Mouse (Mus musculus): ENCODE data around the gene Bcl7a. TPM values are rescaled to one million over a fixed set of nuclear protein-coding genes. Genes with fewer than 3 reads are reported as not detected.

The Bcl7a gene
- polyA plus RNA-seq, 1 experiment from 2014 or later = 27.4 TPM

DNA sequence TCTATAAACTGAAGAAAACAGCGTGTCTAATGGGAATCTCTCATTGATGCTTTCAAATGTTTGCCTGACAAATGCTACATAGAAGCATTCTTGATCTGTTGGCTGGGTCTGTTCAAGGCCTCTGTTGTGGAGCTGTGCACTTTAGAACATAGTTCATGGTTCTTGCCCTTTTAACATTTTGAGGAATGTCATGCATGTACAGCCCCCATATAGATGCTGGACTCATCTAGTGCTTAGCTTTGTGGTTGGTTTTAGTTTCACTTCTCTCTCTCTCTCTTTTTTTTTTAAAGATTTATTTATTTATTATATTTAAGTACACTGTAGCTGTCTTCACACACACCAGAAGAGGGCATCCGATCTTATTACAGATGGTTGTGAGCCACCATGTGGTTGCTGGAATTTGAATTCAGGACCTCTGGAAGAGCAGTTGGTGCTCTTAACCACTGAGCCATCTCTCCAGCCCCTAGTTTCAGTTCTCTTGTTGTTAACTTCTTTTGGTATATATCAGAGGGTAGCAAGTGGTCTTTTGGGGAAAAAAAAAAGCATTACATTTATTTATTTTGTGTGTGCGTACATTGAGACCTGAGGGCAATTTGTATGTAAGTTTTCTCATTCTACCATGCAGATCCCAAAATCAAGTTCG is 55.3 kb downstream of the Bcl7a start:
- DNase-seq (ENCODE audit: low spot score) (no peak), ATAC-seq (replicated peaks; ENCODE audit: low FRiP score, low read depth) (no peak)
- H3K4me2 ChIP-seq (ENCODE audit: low read length) = no peak overlapping the region
- WGBS = 86% methylated on average over 4 of the region's 4 CpGs
- no peaks in the 10 kb centered on the region for H3K27me3 ChIP-seq (ENCODE audit: insufficient read depth, low read length)
- H3K4me1 ChIP-seq (replicated peaks; ENCODE audit: insufficient read depth, low read length) = peaks cover 16% of the 10 kb centered on the region; the same call in 1 of the 2 replicates
- no peak overlapping the region for H3K27ac ChIP-seq
- no peak overlapping the region for H3K9ac ChIP-seq (ENCODE audit: low read depth, low read length)
- H3K36me3 ChIP-seq (ENCODE audit: insufficient read depth, low read length) = no peaks in the 10 kb centered on the region
- no peak for TF ChIP-seq CTCF (IDR thresholded peaks at IDR 0.05; ENCODE audit: low read depth)
- no peak overlapping the region for H3K4me3 ChIP-seq (replicated peaks; ENCODE audit: low read depth, low read length)
- no peaks in the 10 kb centered on the region for H3K9me3 ChIP-seq (replicated peaks; ENCODE audit: low read length)

DNA sequence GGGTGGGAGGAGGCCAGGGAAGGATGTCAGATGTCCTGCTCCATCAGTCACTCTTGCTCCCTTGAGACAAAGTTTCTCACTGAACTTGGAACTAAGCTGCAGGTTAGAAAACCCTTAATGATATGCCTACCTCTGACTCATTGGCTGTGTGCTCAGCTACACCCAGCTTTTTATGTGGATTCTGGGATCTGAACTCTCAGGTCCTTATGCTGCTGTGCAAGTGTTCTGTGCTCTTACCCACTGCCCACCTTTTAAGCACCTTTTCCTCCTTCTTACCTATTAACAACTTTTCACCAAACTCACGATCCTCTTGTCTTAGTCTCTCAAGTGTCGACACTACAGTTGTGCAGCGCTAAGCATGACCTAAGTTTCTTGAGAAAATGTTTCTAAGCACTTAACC is 60.8 kb downstream of the Bcl7a start:
- Histone ChIP-seq H3K9ac (ENCODE audit: low read depth, low read length) (no peak overlapping the region), H3K27ac (no peak overlapping the region), H3K9me3 (replicated peaks; ENCODE audit: low read length) (no peaks in the 10 kb centered on the region), H3K4me1 (replicated peaks; ENCODE audit: insufficient read depth, low read length) (no peaks in the 10 kb centered on the region), H3K36me3 (ENCODE audit: insufficient read depth, low read length) (no peaks in the 10 kb centered on the region), H3K27me3 (ENCODE audit: insufficient read depth, low read length) (no peaks in the 10 kb centered on the region), H3K4me3 (replicated peaks; ENCODE audit: low read depth, low read length) (no peak overlapping the region), H3K4me2 (ENCODE audit: low read length) (no peak overlapping the region)
- WGBS = 79% methylated on average over 3 of the region's 3 CpGs
- no peak for TF ChIP-seq CTCF (IDR thresholded peaks at IDR 0.05; ENCODE audit: low read depth)
- ATAC-seq (replicated peaks; ENCODE audit: low FRiP score, low read depth) (no peak), DNase-seq (ENCODE audit: low spot score) (no peak)

DNA sequence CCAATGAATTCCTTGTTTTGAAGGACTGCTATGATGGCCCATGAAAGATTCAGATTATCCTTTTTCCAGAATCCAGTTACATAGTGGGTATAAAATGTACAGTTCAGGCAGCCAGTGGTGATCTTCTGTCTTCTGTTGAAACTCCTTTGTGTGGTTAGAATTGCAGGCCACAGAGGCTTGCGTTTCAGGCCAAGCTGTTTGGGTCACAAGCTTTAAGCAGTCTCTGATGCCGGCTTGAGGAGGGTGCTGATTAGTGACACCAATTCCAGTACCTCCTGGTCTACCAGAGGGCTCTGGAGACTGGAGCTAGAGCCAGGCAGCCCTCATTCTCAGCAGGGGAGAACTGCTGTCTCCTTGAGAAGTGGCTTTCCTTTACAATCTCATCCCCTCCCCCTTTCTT is 63.3 kb downstream of the Bcl7a start:
- Histone ChIP-seq H3K4me1 (replicated peaks; ENCODE audit: insufficient read depth, low read length) (no peaks in the 10 kb centered on the region), H3K27me3 (ENCODE audit: insufficient read depth, low read length) (no peaks in the 10 kb centered on the region), H3K27ac (no peak overlapping the region), H3K9me3 (replicated peaks; ENCODE audit: low read length) (no peaks in the 10 kb centered on the region), H3K9ac (ENCODE audit: low read depth, low read length) (no peak overlapping the region), H3K4me2 (ENCODE audit: low read length) (no peak overlapping the region), H3K4me3 (replicated peaks; ENCODE audit: low read depth, low read length) (no peak overlapping the region), H3K36me3 (ENCODE audit: insufficient read depth, low read length) (no peaks in the 10 kb centered on the region)
- no peak for ATAC-seq (replicated peaks; ENCODE audit: low FRiP score, low read depth)
- WGBS = 59% methylated on average over 2 of the region's 2 CpGs
- no peak for DNase-seq (ENCODE audit: low spot score)
- no peak for TF ChIP-seq CTCF (IDR thresholded peaks at IDR 0.05; ENCODE audit: low read depth)

DNA sequence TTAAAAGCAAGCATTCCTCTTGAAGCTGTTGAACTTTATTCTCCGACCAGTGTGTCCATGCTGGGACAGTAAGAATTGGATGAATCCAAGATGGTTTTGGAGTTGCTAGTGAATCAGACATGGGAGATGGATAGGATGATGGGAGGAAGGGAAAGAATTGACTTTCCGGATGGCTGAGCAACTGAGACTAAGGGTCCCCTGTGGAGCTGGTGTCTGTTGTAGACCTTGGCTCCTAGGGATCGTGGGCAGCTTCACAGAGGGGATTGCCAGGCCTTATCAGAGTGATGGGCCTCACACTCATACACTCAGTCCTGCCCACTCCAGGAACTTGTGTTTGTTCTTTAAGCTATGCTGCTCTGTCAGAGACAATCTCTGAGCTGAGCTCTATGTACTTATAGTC is 64.5 kb downstream of the Bcl7a start:
- Histone ChIP-seq H3K27me3 (ENCODE audit: insufficient read depth, low read length) (no peaks in the 10 kb centered on the region), H3K4me3 (replicated peaks; ENCODE audit: low read depth, low read length) (no peak overlapping the region), H3K9ac (ENCODE audit: low read depth, low read length) (no peak overlapping the region), H3K36me3 (ENCODE audit: insufficient read depth, low read length) (no peaks in the 10 kb centered on the region), H3K4me2 (ENCODE audit: low read length) (no peak overlapping the region), H3K9me3 (replicated peaks; ENCODE audit: low read length) (no peaks in the 10 kb centered on the region), H3K4me1 (replicated peaks; ENCODE audit: insufficient read depth, low read length) (no peaks in the 10 kb centered on the region), H3K27ac (no peak overlapping the region)
- ATAC-seq (replicated peaks; ENCODE audit: low FRiP score, low read depth) (no peak), DNase-seq (ENCODE audit: low spot score) (no peak)
- WGBS = 70% methylated on average over 3 of the region's 3 CpGs
- TF ChIP-seq CTCF (IDR thresholded peaks at IDR 0.05; ENCODE audit: low read depth) = no peak

DNA sequence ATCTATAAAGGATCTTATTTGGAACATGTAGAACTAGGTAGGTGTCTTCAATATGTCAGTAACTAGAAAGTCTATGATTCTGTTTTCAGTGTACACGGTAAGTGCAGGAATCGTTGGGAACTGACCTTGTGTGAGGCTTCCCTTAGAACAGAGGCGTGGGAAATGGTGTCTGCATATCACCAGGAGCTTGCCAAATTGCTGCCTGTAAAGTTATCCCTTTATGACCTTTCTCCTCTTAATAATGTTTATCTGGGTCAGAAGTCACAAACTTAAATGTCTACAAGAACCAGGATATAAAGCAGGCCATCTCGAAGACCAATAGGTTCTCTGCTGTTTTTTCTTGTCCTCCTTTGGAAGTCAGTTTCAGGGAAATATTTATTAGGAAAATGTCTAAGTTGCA is 68.6 kb downstream of the Bcl7a start:
- Histone ChIP-seq H3K4me3 (replicated peaks; ENCODE audit: low read depth, low read length) (no peak overlapping the region), H3K36me3 (ENCODE audit: insufficient read depth, low read length) (no peaks in the 10 kb centered on the region), H3K4me1 (replicated peaks; ENCODE audit: insufficient read depth, low read length) (no peaks in the 10 kb centered on the region), H3K9me3 (replicated peaks; ENCODE audit: low read length) (no peaks in the 10 kb centered on the region), H3K27ac (no peak overlapping the region), H3K9ac (ENCODE audit: low read depth, low read length) (no peak overlapping the region), H3K27me3 (ENCODE audit: insufficient read depth, low read length) (no peaks in the 10 kb centered on the region), H3K4me2 (ENCODE audit: low read length) (no peak overlapping the region)
- DNase-seq (ENCODE audit: low spot score) (peak; percentile 18), ATAC-seq (replicated peaks; ENCODE audit: low FRiP score, low read depth) (no peak)
- 57% methylated on average over 4 of the region's 4 CpGs for WGBS
- no peak for TF ChIP-seq CTCF (IDR thresholded peaks at IDR 0.05; ENCODE audit: low read depth)

DNA sequence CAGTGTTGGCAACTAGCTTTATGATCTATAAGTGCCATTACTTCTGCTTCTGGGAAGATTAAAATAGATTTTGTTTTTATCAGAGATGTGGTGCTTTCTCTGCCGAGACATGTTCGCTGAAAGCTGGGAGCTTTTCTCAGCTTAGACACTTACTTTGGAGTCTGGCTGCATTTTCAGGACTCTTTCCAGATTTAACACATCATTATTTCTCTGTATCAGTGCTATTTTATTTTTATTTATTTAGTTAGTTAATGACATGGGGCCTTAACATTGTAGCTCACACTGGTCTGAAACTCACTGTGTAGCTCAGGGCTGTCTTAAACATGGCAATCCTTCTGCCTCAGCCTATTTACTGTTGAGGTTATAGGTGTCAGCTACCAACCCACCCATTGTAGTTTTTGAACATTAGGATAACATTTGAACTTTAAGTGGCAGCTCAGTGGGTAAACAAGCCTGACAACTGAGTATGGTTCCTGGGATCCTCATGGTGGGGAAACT is 70.3 kb downstream of the Bcl7a start:
- ATAC-seq (replicated peaks; ENCODE audit: low FRiP score, low read depth) (no peak), DNase-seq (ENCODE audit: low spot score) (no peak)
- H3K36me3 ChIP-seq (ENCODE audit: insufficient read depth, low read length) = no peaks in the 10 kb centered on the region
- WGBS = 72% methylated on average over 2 of the region's 2 CpGs
- no peak overlapping the region for H3K27ac ChIP-seq
- H3K9me3 ChIP-seq (replicated peaks; ENCODE audit: low read length) = no peaks in the 10 kb centered on the region
- no peak overlapping the region for H3K4me3 ChIP-seq (replicated peaks; ENCODE audit: low read depth, low read length)
- H3K9ac ChIP-seq (ENCODE audit: low read depth, low read length) = no peak overlapping the region
- no peaks in the 10 kb centered on the region for H3K27me3 ChIP-seq (ENCODE audit: insufficient read depth, low read length)
- TF ChIP-seq CTCF (IDR thresholded peaks at IDR 0.05; ENCODE audit: low read depth) = no peak
- no peak overlapping the region for H3K4me2 ChIP-seq (ENCODE audit: low read length)
- no peaks in the 10 kb centered on the region for H3K4me1 ChIP-seq (replicated peaks; ENCODE audit: insufficient read depth, low read length)

DNA sequence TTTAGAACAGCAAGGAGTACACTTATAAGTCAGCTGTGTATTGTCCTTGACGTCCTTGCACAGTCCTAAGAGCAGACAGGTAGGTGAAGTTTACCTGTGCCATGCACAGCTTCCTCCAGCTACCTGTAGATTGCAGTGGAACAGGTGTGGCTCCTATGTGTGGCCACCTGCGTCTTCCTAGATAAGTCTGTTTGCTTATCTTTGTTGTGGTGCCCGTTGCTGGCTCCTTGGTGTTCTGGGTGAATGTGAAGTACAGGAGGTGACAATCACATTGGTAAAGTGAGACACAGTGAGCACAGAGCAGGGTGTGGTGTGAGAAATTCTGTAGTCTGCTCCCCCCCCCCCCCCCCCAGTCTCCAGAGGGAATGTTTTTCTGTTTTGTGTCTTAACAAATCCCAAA is 72.5 kb downstream of the Bcl7a start:
- TF ChIP-seq CTCF (IDR thresholded peaks at IDR 0.05; ENCODE audit: low read depth) = no peak
- Histone ChIP-seq H3K4me1 (replicated peaks; ENCODE audit: insufficient read depth, low read length) (no peaks in the 10 kb centered on the region), H3K27me3 (ENCODE audit: insufficient read depth, low read length) (no peaks in the 10 kb centered on the region), H3K9ac (ENCODE audit: low read depth, low read length) (no peak overlapping the region), H3K27ac (no peak overlapping the region), H3K36me3 (ENCODE audit: insufficient read depth, low read length) (no peaks in the 10 kb centered on the region), H3K4me2 (ENCODE audit: low read length) (no peak overlapping the region), H3K9me3 (replicated peaks; ENCODE audit: low read length) (no peaks in the 10 kb centered on the region), H3K4me3 (replicated peaks; ENCODE audit: low read depth, low read length) (no peak overlapping the region)
- DNase-seq (ENCODE audit: low spot score) (no peak), ATAC-seq (replicated peaks; ENCODE audit: low FRiP score, low read depth) (no peak)
- WGBS = 79% methylated on average over 3 of the region's 3 CpGs
